Mouse (Mus musculus): Measurements from ENCODE around the gene Flywch1.

DNA sequence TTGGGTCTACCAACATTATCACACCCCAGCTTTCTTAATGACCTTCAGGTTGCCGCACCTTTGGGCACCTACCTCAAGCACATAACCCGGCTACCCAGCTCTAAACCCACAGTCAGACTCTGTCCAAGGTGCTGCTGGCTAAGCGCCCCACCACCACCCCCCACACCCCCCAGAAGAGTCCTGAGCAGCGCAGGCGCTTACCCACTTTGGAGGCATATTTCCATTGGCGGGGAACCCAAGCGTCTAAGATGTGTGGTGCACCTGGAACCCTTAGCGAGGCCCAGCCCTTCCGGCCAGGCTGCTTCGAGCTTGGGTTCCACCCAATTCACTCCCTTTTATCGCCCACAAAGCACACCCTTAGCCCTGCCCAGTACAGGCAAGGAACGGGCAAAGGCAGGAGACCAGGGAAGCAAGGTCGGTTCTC, 30.8 kb downstream of the Flywch1 start, which contains the start of gene Paqr4:
- TF ChIP-seq MAX (IDR thresholded peaks at IDR 0.05; ENCODE audit: low read length) = no peak
- no peak for TF ChIP-seq POLR2A (IDR thresholded peaks at IDR 0.05; ENCODE audit: low read depth, low read length)
- no peak for TF ChIP-seq CTCF (conservative IDR thresholded peaks at IDR 0.05 in 1 of 2, IDR thresholded peaks at IDR 0.05 in 1 of 2; ENCODE audit: low read depth in 2 of 2, low read length in 2 of 2)
- no peak for TF ChIP-seq ELF1 (IDR thresholded peaks at IDR 0.05; ENCODE audit: low read depth, low read length)
- no peak for TF ChIP-seq TBP (conservative IDR thresholded peaks at IDR 0.05; ENCODE audit: low read depth, low read length)
- no peak for TF ChIP-seq BHLHE40 (IDR thresholded peaks at IDR 0.05; ENCODE audit: low read depth, low read length)
- no peak for TF ChIP-seq ZNF384 (IDR thresholded peaks at IDR 0.05; ENCODE audit: low read depth, low read length)
- no peak for TF ChIP-seq CHD2 (IDR thresholded peaks at IDR 0.05; ENCODE audit: low read length)
